Mouse (Mus musculus) midbrain, embryonic 10.5 days (tissue): Measurements from ENCODE around the gene Mfn2. TPM values are rescaled to one million over a fixed set of nuclear protein-coding genes. Genes with fewer than 3 reads are reported as not detected.
"Not testable (repeated sequence)": the region's sequence is repeated elsewhere in the genome, so short reads cannot be mapped to it uniquely, and the experiment has no call there.

ENCODE experiments used
- DNase-seq: peaks from one replicate; pipeline ENCODE4 v3.0.0-alpha.2; 2017; ENCODE audit warnings: low spot score
- H3K27ac ChIP-seq: fragments of 300-500 bp; sonication (generic); replicated peaks from 2 replicates; pipeline ENCODE4 v1.5.1; 2016; ENCODE audit warnings: mild to moderate bottlenecking
- H3K27me3 ChIP-seq: fragments of 300-500 bp; sonication (generic); 2 replicates; pipeline ENCODE4 v1.6.1; 2016; ENCODE audit warnings: low read depth, mild to moderate bottlenecking; ENCODE audit not compliant: poor library complexity, severe bottlenecking
- H3K36me3 ChIP-seq: fragments of 300-500 bp; sonication (generic); 2 replicates; pipeline ENCODE4 v1.6.1; 2016; ENCODE audit warnings: mild to moderate bottlenecking, moderate library complexity
- H3K4me1 ChIP-seq: fragments of 300-500 bp; sonication (generic); 2 replicates; pipeline ENCODE4 v1.6.1; 2016
- H3K4me3 ChIP-seq: fragments of 300-500 bp; sonication (generic); 2 replicates; pipeline ENCODE4 v1.5.1; 2016; ENCODE audit warnings: mild to moderate bottlenecking, moderate library complexity
- H3K9me3 ChIP-seq: fragments of 300-500 bp; sonication (generic); replicated peaks from 2 replicates; pipeline ENCODE4 v1.6.1; 2016; ENCODE audit warnings: mild to moderate bottlenecking
- WGBS: fragments of 180-500 bp; shearing (Covaris S2); methylation state at CpG from one replicate; pipeline ENCODE4 v1.1.7; 2016; 5-methylcytosine and 5-hydroxymethylcytosine counted together
- polyA plus RNA-seq: library from polyadenylated mRNA; unstranded; fragments of >200 nt; fragmentation: Nextera tagmentation; extraction: Ambion mirVana; gene quantifications from 2 replicates; pipeline ENCODE4 v1.2.1, GENCODE M21; 2016

The Mfn2 gene
- polyA plus RNA-seq, 1 experiment from 2014 or later = 45.1 TPM

- Histone ChIP-seq H3K36me3 (peaks cover 20% of the 10 kb centered on the region), H3K9me3 (peaks cover 5% of the 10 kb centered on the region; the same call in 1 of the 2 replicates), H3K27ac (peak overlapping the region; percentile 83), H3K4me3 (peak overlapping the region; percentile 85), H3K4me1 (peaks cover 14% of the 10 kb centered on the region), H3K27me3 (no peaks in the 10 kb centered on the region)
- DNase-seq = no peak
- 8% methylated on average over 4 of the region's 4 CpGs for WGBS
Observed at GRCm38 (mm10) chr4:147848584-147848991, 55.9 kb downstream of the Mfn2 start.

- no peaks in the 10 kb centered on the region for H3K27me3 ChIP-seq
- peak within 1 kb of the TSS; percentile 85 for H3K4me3 ChIP-seq
- peaks cover 12% of the 10 kb centered on the region for H3K9me3 ChIP-seq
- peaks cover 27% of the 10 kb centered on the region for H3K36me3 ChIP-seq
- 5% methylated on average over 23 of the region's 23 CpGs for WGBS
- peaks cover 14% of the 10 kb centered on the region for H3K4me1 ChIP-seq
- DNase-seq = peak; percentile 60
- H3K27ac ChIP-seq = peak within 1 kb of the TSS; percentile 83
Observed at GRCm38 (mm10) chr4:147847614-147848583, 56.6 kb downstream of the Mfn2 start, which contains the start of gene Zfp933. Gene Zfp933 (minus strand): TSS chr4:147848366.

- no peak for DNase-seq
- Histone ChIP-seq H3K9me3 (peaks cover 38% of the 10 kb centered on the region), H3K36me3 (peaks cover 55% of the 10 kb centered on the region), H3K27ac (no peak overlapping the region), H3K4me3 (no peak overlapping the region), H3K27me3 (no peaks in the 10 kb centered on the region), H3K4me1 (peaks cover 7% of the 10 kb centered on the region)
- 96% methylated on average over 3 of the region's 3 CpGs for WGBS
Observed at GRCm38 (mm10) chr4:147842871-147843270, 61.6 kb downstream of the Mfn2 start.

DNA sequence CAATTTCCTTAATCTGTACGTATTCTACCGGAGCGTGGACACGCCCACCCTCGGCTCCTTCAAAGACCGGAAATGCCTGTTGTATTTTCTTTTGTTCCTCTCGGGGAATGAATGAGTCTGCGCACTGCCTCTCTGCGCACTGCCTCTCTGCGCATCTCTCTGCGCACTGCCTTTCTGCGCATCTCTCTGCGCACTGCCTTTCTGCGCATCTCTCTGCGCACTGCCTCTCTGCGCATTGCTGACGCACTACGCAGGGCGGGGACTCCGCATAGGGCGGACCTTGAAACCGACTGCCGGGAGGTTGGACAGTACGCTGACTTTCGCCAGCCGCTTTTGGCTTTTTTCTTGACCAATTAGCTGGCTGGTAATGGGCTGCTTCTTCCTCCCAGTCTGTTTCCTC, 65.2 kb downstream of the Mfn2 start:
- DNase-seq, H3K27ac ChIP-seq, H3K4me1 ChIP-seq, H3K27me3 ChIP-seq, H3K4me3 ChIP-seq: not testable (repeated sequence)
- H3K36me3 ChIP-seq = peaks cover 42% of the 10 kb centered on the region
- WGBS = 96% methylated on average over 21 of the region's 26 CpGs
- peaks cover 41% of the 10 kb centered on the region for H3K9me3 ChIP-seq

DNA sequence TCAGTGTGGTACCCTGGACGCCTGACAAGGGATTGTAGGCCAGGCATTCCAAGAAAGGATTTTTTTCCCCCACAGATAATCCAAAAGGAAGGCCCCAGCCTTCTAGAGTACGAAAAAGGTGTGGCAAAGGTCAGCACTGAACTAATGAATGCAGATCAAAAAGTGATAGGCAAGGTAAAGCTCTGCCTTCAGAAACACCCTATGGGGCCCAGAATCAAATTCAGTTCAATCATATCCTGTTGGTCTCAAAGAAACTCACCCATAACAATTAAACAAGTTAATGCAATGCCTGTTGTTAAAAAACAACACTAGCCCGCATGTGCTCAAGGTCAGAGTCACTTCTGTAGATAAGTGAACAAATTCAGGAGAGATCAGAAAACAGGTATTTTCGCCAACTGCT, 80.1 kb downstream of the Mfn2 start:
- Histone ChIP-seq H3K27ac (no peak overlapping the region), H3K4me3 (no peak overlapping the region), H3K4me1 (no peaks in the 10 kb centered on the region), H3K27me3 (no peaks in the 10 kb centered on the region), H3K36me3 (peaks cover 75% of the 10 kb centered on the region), H3K9me3 (peaks cover 94% of the 10 kb centered on the region)
- WGBS = 94% methylated on average over 4 of the region's 4 CpGs
- no peak for DNase-seq

Other genes with a start within 250 kb of the Mfn2 start
- not detected in 2 replicates for gene Zfp534, start 202.2 kb downstream of the Mfn2 start, polyA plus RNA-seq
- gene Zfp984, start 94.9 kb downstream of the Mfn2 start, polyA plus RNA-seq = 5.8 and 7.4 TPM in 2 replicates
- gene Zfp933, start 56.3 kb downstream of the Mfn2 start, polyA plus RNA-seq = 5.3 and 5.9 TPM in 2 replicates
- gene Miip, start 35.9 kb downstream of the Mfn2 start, polyA plus RNA-seq = 73.8 and 79.9 TPM in 2 replicates
- gene Fv1, start 35.7 kb downstream of the Mfn2 start, polyA plus RNA-seq = 16.7 TPM in 2 replicates
- 26.9 and 28.2 TPM in 2 replicates for gene Plod1, start 32.1 kb upstream of the Mfn2 start, polyA plus RNA-seq
- 11.6 and 11.7 TPM in 2 replicates for gene 2510039O18Rik, start 36.2 kb upstream of the Mfn2 start, polyA plus RNA-seq
- gene Nppb, start 81.1 kb upstream of the Mfn2 start, polyA plus RNA-seq = not detected in 2 replicates
- 0.25 and 0.67 TPM in 2 replicates for gene Nppa, start 96.0 kb upstream of the Mfn2 start, polyA plus RNA-seq
- 15.6 and 20.4 TPM in 2 replicates for gene Clcn6, start 134.1 kb upstream of the Mfn2 start, polyA plus RNA-seq
- 25.4 and 33.3 TPM in 2 replicates for gene Mthfr, start 134.4 kb upstream of the Mfn2 start, polyA plus RNA-seq
- gene Agtrap, start 183.3 kb upstream of the Mfn2 start, polyA plus RNA-seq = 16.4 and 17.4 TPM in 2 replicates
- 72.6 and 85.2 TPM in 2 replicates for gene Mad2l2, start 225.7 kb upstream of the Mfn2 start, polyA plus RNA-seq
- gene Draxin, start 226.0 kb upstream of the Mfn2 start, polyA plus RNA-seq = 5.3 and 7.5 TPM in 2 replicates
- 11.4 and 13.0 TPM in 2 replicates for gene Fbxo6, start 247.4 kb upstream of the Mfn2 start, polyA plus RNA-seq